Mouse (Mus musculus) CH12.LX (cell line): Measurements from ENCODE around the gene Bag2.

ENCODE experiments used
- JUN ChIP-seq: IDR thresholded peaks from 2 replicates; pipeline ENCODE4 v1.6.1; 2011; ENCODE audit warnings: low read depth, mild to moderate bottlenecking, low read length, improper control_type of control experiment, moderate library complexity; ENCODE audit not compliant: insufficient read depth
- USF1 ChIP-seq: IDR thresholded peaks from 2 replicates; pipeline ENCODE4 v1.6.1; 2014; ENCODE audit warnings: low read depth, mild to moderate bottlenecking, inconsistent platforms, low read length, improper control_type of control experiment

- no peak for TF ChIP-seq JUN
- no peak for TF ChIP-seq USF1
Measured at GRCm38 (mm10) chr1:33717636-33718035, 40.0 kb downstream of the Bag2 start.
